Mouse (Mus musculus) MEL (cell line): ENCODE results near the gene Cbr4. TPM values are rescaled to one million over a fixed set of nuclear protein-coding genes. Genes with fewer than 3 reads are reported as not detected.

Experiments
- DNase-seq: peaks from one replicate; pipeline ENCODE4 v3.0.0; 2011; ENCODE audit warnings: low read depth, low spot score
- H3K27ac ChIP-seq: 2 replicates; pipeline ENCODE4 v1.5.1; 2012; ENCODE audit warnings: low read depth, mild to moderate bottlenecking, control low read depth, low read length, moderate library complexity; ENCODE audit not compliant: control insufficient read depth
- H3K27me3 ChIP-seq, 2 experiments: fragments of 150-350 bp in 1 of 2; sonication (generic) in 1 of 2; 2 replicates each; pipeline ENCODE4 v1.6.1; 2012; ENCODE audit warnings: low read length in 2 of 2, mild to moderate bottlenecking in 2 of 2, improper control_type of control experiment in 1 of 2, moderate library complexity in 1 of 2; ENCODE audit not compliant: insufficient read depth in 2 of 2, control insufficient read depth in 1 of 2
- H3K36me3 ChIP-seq, 2 experiments: 2 replicates each; pipeline ENCODE4 v1.6.1; 2012 to 2014; ENCODE audit warnings: low read length in 2 of 2, improper control_type of control experiment in 1 of 2, inconsistent platforms in 1 of 2, mild to moderate bottlenecking in 1 of 2; ENCODE audit not compliant: insufficient read depth in 2 of 2, control insufficient read depth in 1 of 2
- H3K4me1 ChIP-seq, 2 experiments: fragments of 150-350 bp in 1 of 2; sonication (generic) in 1 of 2; 2 replicates each; pipeline ENCODE4 v1.6.1; 2012; ENCODE audit warnings: low read length in 2 of 2, improper control_type of control experiment in 1 of 2, mild to moderate bottlenecking in 1 of 2; ENCODE audit not compliant: insufficient read depth in 2 of 2, control insufficient read depth in 1 of 2
- H3K4me3 ChIP-seq, 2 experiments: fragments of 150-350 bp in 1 of 2; sonication (generic) in 1 of 2; 2 replicates each; pipeline ENCODE4 v1.5.1; 2012; ENCODE audit warnings: low read depth in 2 of 2, low read length in 2 of 2, mild to moderate bottlenecking in 2 of 2, moderate library complexity in 2 of 2, control low read depth in 1 of 2, improper control_type of control experiment in 1 of 2; ENCODE audit not compliant: control insufficient read depth in 1 of 2, insufficient read depth in 1 of 2
- H3K79me2 ChIP-seq: 2 replicates; pipeline ENCODE4 v1.6.1; 2012; ENCODE audit warnings: mild to moderate bottlenecking, low read length, moderate library complexity; ENCODE audit not compliant: control insufficient read depth, poor library complexity, insufficient read depth
- H3K9ac ChIP-seq: 2 replicates; pipeline ENCODE4 v1.6.1; 2012; ENCODE audit warnings: low read depth, mild to moderate bottlenecking, control low read depth, low read length, moderate library complexity; ENCODE audit not compliant: control insufficient read depth, poor library complexity, severe bottlenecking
- H3K9me3 ChIP-seq: fragments of 150-350 bp; sonication (generic); replicated peaks from 2 replicates; pipeline ENCODE4 v1.6.1; 2012; ENCODE audit warnings: mild to moderate bottlenecking, low read length, improper control_type of control experiment, moderate library complexity; ENCODE audit not compliant: insufficient read depth
- BHLHE40 ChIP-seq: IDR thresholded peaks from 2 replicates; pipeline ENCODE4 v1.6.1; 2012; ENCODE audit warnings: low read depth, mild to moderate bottlenecking, inconsistent platforms, low read length, improper control_type of control experiment, borderline replicate concordance
- CHD1 ChIP-seq: IDR thresholded peaks from 2 replicates; pipeline ENCODE4 v1.6.1; 2012; ENCODE audit warnings: low read depth, mild to moderate bottlenecking, inconsistent platforms, low read length, improper control_type of control experiment
- CHD2 ChIP-seq: IDR thresholded peaks from 2 replicates; pipeline ENCODE4 v1.6.1; 2011; ENCODE audit warnings: low read length, improper control_type of control experiment
- CTCF ChIP-seq, 3 experiments: IDR thresholded peaks in 2 of 3; conservative IDR thresholded peaks in 1 of 3; 2 replicates each; pipeline ENCODE4 v1.5.1; 2011 to 2012; ENCODE audit warnings: low read length in 3 of 3, low read depth in 2 of 3, mild to moderate bottlenecking in 2 of 3, improper control_type of control experiment in 1 of 3, inconsistent platforms in 1 of 3, mixed read lengths in 1 of 3, moderate library complexity in 1 of 3; ENCODE audit not compliant: control insufficient read depth in 1 of 3, insufficient read depth in 1 of 3, poor library complexity in 1 of 3, severe bottlenecking in 1 of 3
- ETS1 ChIP-seq: IDR thresholded peaks from 2 replicates; pipeline ENCODE4 v1.6.1; 2012; ENCODE audit warnings: low read depth, mild to moderate bottlenecking, inconsistent platforms, low read length, improper control_type of control experiment, moderate library complexity
- GABPA ChIP-seq: IDR thresholded peaks from 2 replicates; pipeline ENCODE4 v1.6.1; 2012; ENCODE audit warnings: low read depth, mild to moderate bottlenecking, inconsistent platforms, low read length, improper control_type of control experiment, moderate library complexity
- GATA1 ChIP-seq: IDR thresholded peaks from 2 replicates; pipeline ENCODE4 v1.6.1; 2011; ENCODE audit warnings: low read depth, low read length, improper control_type of control experiment
- MAX ChIP-seq: IDR thresholded peaks from 2 replicates; pipeline ENCODE4 v1.6.1; 2011; ENCODE audit warnings: low read length, improper control_type of control experiment
- MAZ ChIP-seq: IDR thresholded peaks from 2 replicates; pipeline ENCODE4 v1.6.1; 2012; ENCODE audit warnings: low read depth, mild to moderate bottlenecking, inconsistent platforms, low read length, improper control_type of control experiment
- MEF2A ChIP-seq: IDR thresholded peaks from 2 replicates; pipeline ENCODE4 v1.6.1; 2014; ENCODE audit warnings: low read depth, mild to moderate bottlenecking, inconsistent platforms, low read length, improper control_type of control experiment; ENCODE audit not compliant: poor library complexity, insufficient replicate concordance, severe bottlenecking; ENCODE audit errors: extremely low read depth
- MYC ChIP-seq: IDR thresholded peaks from 2 replicates; pipeline ENCODE4 v1.6.1; 2011; ENCODE audit warnings: low read depth, mild to moderate bottlenecking, low read length, improper control_type of control experiment, moderate library complexity
- NRF1 ChIP-seq: IDR thresholded peaks from 2 replicates; pipeline ENCODE4 v1.6.1; 2014; ENCODE audit warnings: low read depth, mild to moderate bottlenecking, inconsistent platforms, low read length, improper control_type of control experiment, moderate library complexity; ENCODE audit not compliant: poor library complexity, insufficient read depth, severe bottlenecking
- POLR2A ChIP-seq, 2 experiments: IDR thresholded peaks; 2 replicates each; pipeline ENCODE4 v1.6.1; 2011 to 2012; ENCODE audit warnings: low read length in 2 of 2, mild to moderate bottlenecking in 2 of 2, control low read depth in 1 of 2, improper control_type of control experiment in 1 of 2, low read depth in 1 of 2, moderate library complexity in 1 of 2; ENCODE audit not compliant: control insufficient read depth in 1 of 2, insufficient read depth in 1 of 2, poor library complexity in 1 of 2
- POLR2AphosphoS2 ChIP-seq: IDR thresholded peaks from 2 replicates; pipeline ENCODE4 v1.6.1; 2011; ENCODE audit warnings: low read length, improper control_type of control experiment
- POLR2AphosphoS5 ChIP-seq: IDR thresholded peaks from 2 replicates; pipeline ENCODE4 v1.6.1; 2012; ENCODE audit warnings: low read depth, borderline replicate concordance, mild to moderate bottlenecking, inconsistent platforms, low read length, moderate library complexity, mixed read lengths
- RAD21 ChIP-seq: IDR thresholded peaks from 2 replicates; pipeline ENCODE4 v1.6.1; 2011; ENCODE audit warnings: mild to moderate bottlenecking, low read depth, low read length, improper control_type of control experiment
- SMC3 ChIP-seq: IDR thresholded peaks from 2 replicates; pipeline ENCODE4 v1.6.1; 2011; ENCODE audit warnings: low read depth, low read length, improper control_type of control experiment
- USF1 ChIP-seq: IDR thresholded peaks from 2 replicates; pipeline ENCODE4 v1.6.1; 2014; ENCODE audit warnings: low read depth, mild to moderate bottlenecking, inconsistent platforms, low read length, improper control_type of control experiment, moderate library complexity
- ZKSCAN1 ChIP-seq: IDR thresholded peaks from 2 replicates; pipeline ENCODE4 v1.6.1; 2012; ENCODE audit warnings: low read depth, mild to moderate bottlenecking, inconsistent platforms, low read length, improper control_type of control experiment, moderate library complexity
- ZMIZ1 ChIP-seq: IDR thresholded peaks from 2 replicates; pipeline ENCODE4 v1.6.1; 2012; ENCODE audit warnings: low read depth, mild to moderate bottlenecking, inconsistent platforms, low read length, improper control_type of control experiment, moderate library complexity
- polyA plus RNA-seq, 2 experiments: library from polyadenylated mRNA; stranded (reverse) in 1 of 2; unstranded in 1 of 2; fragments of >175 nt in 1 of 2; fragments of >200 nt in 1 of 2; gene quantifications; 2 replicates each; pipeline versions ENCODE4 v1.2.1 to v1.2.4; 2012; ENCODE audit warnings: low replicate concordance in 2 of 2, low read depth in 1 of 2; ENCODE audit not compliant: insufficient read length in 2 of 2, insufficient read depth in 1 of 2, missing spikeins in 1 of 2
- total RNA-seq: library from RNA; depleted of rRNA; stranded (reverse); fragments of 300-350 nt; gene quantifications from 2 replicates; pipeline ENCODE4 v1.2.3, GENCODE M21; 2012

Cbr4 gene
- total and polyA plus RNA-seq, 3 experiments, result 15.4 to 15.8 TPM; not detected in 1

GRCm38 (mm10) chr8:61539828-61540500 lies 52.4 kb downstream of the Cbr4 start (continued):
- no peak for TF ChIP-seq USF1
- TF ChIP-seq BHLHE40, result no peak

- Histone ChIP-seq H3K9ac (no peak overlapping the region), H3K9me3 (no peaks in the 10 kb centered on the region), H3K27ac (no peak overlapping the region), H3K4me3 (no peak overlapping the region), H3K27me3 (peaks cover 0 to 2% of the 10 kb centered on the region in 2 experiments; a peak in 1 of 4 replicates)
- no peak for DNase-seq
- TF ChIP-seq USF1 (no peak), MYC (no peak), GATA1 (no peak), CHD1 (no peak), GABPA (no peak), POLR2AphosphoS2 (no peak)
- TF ChIP-seq, all 39 proteins: peak for 0
- Histone ChIP-seq H3K36me3 (no peaks in the 10 kb centered on the region), H3K79me2 (no peaks in the 10 kb centered on the region), H3K4me1 (no peaks in the 10 kb centered on the region)
Measured at GRCm38 (mm10) chr8:61549585-61549984, 62.1 kb downstream of the Cbr4 start.

- H3K9ac ChIP-seq, result no peak overlapping the region
Measured at GRCm38 (mm10) chr8:61550006-61550748, 62.6 kb downstream of the Cbr4 start.

GRCm38 (mm10) chr8:61552221-61552620 lies 64.7 kb downstream of the Cbr4 start:
- no peaks in the 10 kb centered on the region for H3K79me2 ChIP-seq
- DNase-seq, result no peak
- no peak overlapping the region for H3K4me3 ChIP-seq
- no peak overlapping the region for H3K9ac ChIP-seq
- TF ChIP-seq MYC, result no peak
- no peak for TF ChIP-seq ZKSCAN1
- TF ChIP-seq POLR2AphosphoS5, result no peak
- no peak for TF ChIP-seq GABPA
- no peak for TF ChIP-seq ETS1
- TF ChIP-seq MAX, result no peak
- TF ChIP-seq MEF2A, result no peak
- TF ChIP-seq NRF1, result no peak
- no peak for TF ChIP-seq POLR2A (IDR thresholded peaks at IDR 0.05; ENCODE audit: control insufficient read depth in 1 of 2, insufficient read depth in 1 of 2, low read depth in 1 of 2, low read length in 2 of 2, poor library complexity in 1 of 2)
- TF ChIP-seq POLR2AphosphoS2, result no peak
- no peak for TF ChIP-seq CHD2
- no peak for TF ChIP-seq MAZ
- no peaks in the 10 kb centered on the region for H3K9me3 ChIP-seq
- no peaks in the 10 kb centered on the region; a peak in 1 of 4 replicates for H3K27me3 ChIP-seq
- no peak overlapping the region for H3K27ac ChIP-seq
- no peaks in the 10 kb centered on the region for H3K36me3 ChIP-seq
- no peaks in the 10 kb centered on the region for H3K4me1 ChIP-seq

More at GRCm38 (mm10) chr8:61550006-61550748, 62.6 kb downstream of the Cbr4 start:
- peak; percentile 36 for DNase-seq
- Histone ChIP-seq H3K27ac (no peak overlapping the region), H3K27me3 (peaks cover 0 to under 1% of the 10 kb centered on the region in 2 experiments; a peak in 1 of 4 replicates), H3K79me2 (no peaks in the 10 kb centered on the region), H3K4me1 (no peaks in the 10 kb centered on the region), H3K36me3 (no peaks in the 10 kb centered on the region), H3K4me3 (no peak overlapping the region), H3K9me3 (no peaks in the 10 kb centered on the region)
- TF ChIP-seq RAD21 (peak; percentile 32), ZMIZ1 (no peak), SMC3 (peak; percentile 45), CHD1 (no peak), CTCF (IDR thresholded peaks at IDR 0.05 in 2 of 3, conservative IDR thresholded peaks at IDR 0.05 in 1 of 3; ENCODE audit: control insufficient read depth in 1 of 3, insufficient read depth in 1 of 3, low read depth in 2 of 3, low read length in 3 of 3, poor library complexity in 1 of 3, severe bottlenecking in 1 of 3) (peak; percentile 48 to 72 (median 67))
